Mouse (Mus musculus): ENCODE results near the gene Hcn3. TPM values are rescaled to one million over a fixed set of nuclear protein-coding genes. Genes with fewer than 3 reads are reported as not detected.

Gene Hcn3
- total and polyA plus RNA-seq, 3 experiments, result 0.27 to 0.85 (median 0.53) TPM

DNA sequence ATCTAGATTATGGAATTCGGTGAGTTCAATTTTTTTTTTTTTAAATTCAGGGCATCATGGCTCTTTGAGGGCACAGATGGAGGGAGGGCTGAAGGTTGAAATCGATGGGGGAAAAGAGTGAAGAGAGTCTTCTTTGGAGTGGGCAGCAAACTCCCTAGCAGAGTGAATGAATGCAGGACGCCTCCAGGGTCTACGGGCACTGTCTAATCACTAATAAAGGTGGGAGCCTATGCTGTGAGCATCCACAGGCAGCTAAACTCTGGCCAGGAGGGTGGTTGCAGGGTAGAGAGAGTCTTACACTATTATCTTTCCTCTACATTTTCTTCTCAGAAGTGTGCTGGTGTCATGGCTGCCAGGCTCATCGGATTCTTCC, 43.1 kb upstream of the Hcn3 start:
- DNase-seq (ENCODE audit: low spot score), result no peak
- peak overlapping the region; percentile 73 for H3K4me3 ChIP-seq (ENCODE audit: low read depth, low read length)
- peaks cover 44% of the 10 kb centered on the region for H3K36me3 ChIP-seq (replicated peaks)
- H3K27me3 ChIP-seq (ENCODE audit: insufficient read depth, low read length), result no peaks in the 10 kb centered on the region; the same call in 1 of the 2 replicates
- peaks cover 37% of the 10 kb centered on the region for H3K4me1 ChIP-seq (ENCODE audit: insufficient read depth, low read depth, low read length)
- no peaks in the 10 kb centered on the region for H3K9me3 ChIP-seq (replicated peaks)
- ATAC-seq (ENCODE audit: extremely low read depth, insufficient number of reproducible peaks, low FRiP score, poor library complexity, severe bottlenecking), result no peak
- TF ChIP-seq TAL1 (conservative IDR thresholded peaks at IDR 0.05; ENCODE audit: low read depth, low read length) (no peak), GATA2 (IDR thresholded peaks at IDR 0.05; ENCODE audit: borderline replicate concordance, low read depth, low read length) (no peak), GATA1 (IDR thresholded peaks at IDR 0.05; ENCODE audit: borderline replicate concordance, low read length) (no peak), CTCF (IDR thresholded peaks at IDR 0.05; ENCODE audit: low read depth, low read length) (no peak)

DNA sequence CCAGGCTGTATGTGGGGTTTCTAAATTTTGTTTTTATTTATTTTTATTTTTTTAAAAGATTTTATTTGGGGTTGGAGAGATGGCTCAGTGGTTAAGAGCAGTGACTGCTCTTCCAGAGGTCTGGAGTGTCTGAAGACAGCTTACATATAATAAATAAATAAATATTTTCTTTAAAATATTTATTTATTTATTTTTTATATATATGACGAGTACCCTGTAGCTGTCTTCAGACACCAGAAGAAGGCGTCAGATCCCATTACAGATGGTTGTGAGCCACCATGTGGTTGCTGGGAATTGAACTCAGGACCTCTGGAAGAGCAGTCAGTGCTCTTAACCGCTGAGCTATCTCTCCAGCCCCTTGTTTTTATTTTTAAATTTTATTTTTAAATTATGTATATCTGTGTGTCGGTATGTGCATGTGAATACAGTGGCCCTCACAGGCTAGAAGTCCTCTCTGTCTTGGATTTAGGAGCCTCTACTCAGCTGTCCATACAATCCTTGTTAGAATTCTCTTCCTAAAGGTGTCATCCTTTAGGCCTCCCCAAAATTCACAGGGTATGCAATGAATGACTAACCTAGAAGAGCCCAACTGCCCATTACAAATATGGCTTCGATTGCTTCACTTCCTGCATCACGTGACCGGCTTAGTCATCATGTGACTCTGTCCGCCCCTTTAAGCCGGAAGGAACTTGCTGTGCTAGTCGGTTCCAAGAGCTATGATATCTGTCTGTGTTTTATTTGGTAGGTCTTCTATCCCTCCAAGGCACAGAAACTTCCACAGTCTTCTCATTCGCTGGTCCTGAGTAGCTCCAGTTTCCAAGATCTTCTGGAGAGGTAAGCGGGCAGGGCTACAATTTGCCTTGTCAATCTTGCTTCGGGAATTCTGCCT, 42.5 kb upstream of the Hcn3 start, which contains the start of gene Gba:
TSS of gene Gba (plus strand) at position 676 of the 889 bp plus-strand sequence.
- Histone ChIP-seq H3K4me3 (ENCODE audit: low read depth, low read length) (peak within 1 kb of the TSS; percentile 73), H3K4me1 (ENCODE audit: insufficient read depth, low read depth, low read length) (peaks cover 35% of the 10 kb centered on the region), H3K9me3 (replicated peaks) (no peaks in the 10 kb centered on the region), H3K36me3 (replicated peaks) (peaks cover 38% of the 10 kb centered on the region), H3K27me3 (ENCODE audit: insufficient read depth, low read length) (no peaks in the 10 kb centered on the region; the same call in 1 of the 2 replicates)
- TF ChIP-seq GATA1 (IDR thresholded peaks at IDR 0.05; ENCODE audit: borderline replicate concordance, low read length) (no peak), GATA2 (IDR thresholded peaks at IDR 0.05; ENCODE audit: borderline replicate concordance, low read depth, low read length) (no peak), CTCF (IDR thresholded peaks at IDR 0.05; ENCODE audit: low read depth, low read length) (no peak), TAL1 (conservative IDR thresholded peaks at IDR 0.05; ENCODE audit: low read depth, low read length) (no peak), POLR2AphosphoS5 (IDR thresholded peaks at IDR 0.05; ENCODE audit: insufficient replicate concordance, low read depth, low read length) (no peak)
- ATAC-seq (ENCODE audit: extremely low read depth, insufficient number of reproducible peaks, low FRiP score, poor library complexity, severe bottlenecking), result peak; percentile 66
- peak; percentile 75 for DNase-seq (ENCODE audit: low spot score)

DNA sequence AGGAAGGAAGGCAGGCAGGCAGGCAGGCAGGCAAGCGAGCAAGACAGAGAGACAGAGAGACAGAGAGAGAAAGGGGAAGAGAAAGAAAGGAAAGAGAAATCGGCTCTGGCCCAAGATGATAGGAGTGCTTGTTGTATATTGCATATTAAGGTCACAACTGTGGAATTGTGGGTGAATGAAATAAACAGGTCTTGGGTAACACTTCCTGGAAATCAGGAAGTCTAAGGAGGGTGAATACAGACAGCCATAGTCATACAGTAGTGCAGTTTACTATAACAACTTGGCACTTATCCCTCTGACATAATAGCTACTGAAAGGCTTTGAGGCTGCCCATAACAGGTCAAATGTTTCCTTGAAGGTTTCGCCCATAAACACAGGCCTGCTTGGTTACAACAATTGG, 39.8 kb upstream of the Hcn3 start:
- ATAC-seq (ENCODE audit: extremely low read depth, insufficient number of reproducible peaks, low FRiP score, poor library complexity, severe bottlenecking), result no peak
- H3K4me3 ChIP-seq (ENCODE audit: low read depth, low read length), result no peak overlapping the region

DNA sequence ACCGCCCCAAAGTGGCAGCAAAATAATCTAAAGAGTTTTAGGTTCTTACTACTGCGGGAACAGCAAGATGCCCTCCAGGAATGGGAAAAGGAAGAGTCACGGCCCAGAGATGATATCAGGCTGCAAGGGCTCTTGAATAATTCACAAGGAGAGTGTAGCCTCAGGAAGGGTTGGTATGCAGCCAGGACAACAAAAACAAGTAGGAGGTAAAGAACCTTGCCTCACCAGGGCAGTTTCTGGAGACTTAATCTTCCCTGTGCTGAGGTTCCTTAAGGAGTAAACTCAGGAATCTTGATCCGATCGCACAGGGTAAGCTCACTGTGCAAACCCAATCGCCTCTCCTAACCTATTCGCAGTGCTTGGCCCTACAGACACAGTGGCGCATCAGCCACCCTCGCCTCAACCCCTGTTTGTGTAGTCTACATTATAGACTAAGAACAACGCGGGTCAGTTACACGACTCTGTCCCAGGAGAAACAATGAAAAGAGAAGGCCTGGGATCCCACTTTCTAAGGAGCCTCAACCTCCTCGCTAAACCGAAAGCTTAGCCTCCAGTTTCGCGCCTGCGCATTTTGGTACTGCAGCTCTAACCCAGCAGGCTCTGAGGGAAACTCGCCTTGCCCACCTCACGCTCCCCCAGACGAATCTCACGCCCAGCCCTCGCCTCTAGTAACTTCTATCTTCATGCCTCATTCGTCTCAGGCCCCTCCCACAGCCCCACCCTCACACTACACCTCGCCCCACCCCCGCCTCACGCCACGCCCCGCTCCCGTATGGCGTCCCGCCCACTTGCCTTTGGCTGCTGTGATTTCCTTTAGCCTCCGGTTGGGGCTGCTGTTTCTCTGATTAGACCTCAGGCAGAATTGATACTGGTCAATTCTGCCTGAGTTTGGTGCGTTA, 36.2 kb upstream of the Hcn3 start:
- H3K27me3 ChIP-seq (ENCODE audit: insufficient read depth, low read length), result no peaks in the 10 kb centered on the region; the same call in 1 of the 2 replicates
- no peaks in the 10 kb centered on the region for H3K9me3 ChIP-seq (replicated peaks)
- TF ChIP-seq GATA1 (IDR thresholded peaks at IDR 0.05; ENCODE audit: borderline replicate concordance, low read length) (no peak), TAL1 (conservative IDR thresholded peaks at IDR 0.05; ENCODE audit: low read depth, low read length) (no peak), GATA2 (IDR thresholded peaks at IDR 0.05; ENCODE audit: borderline replicate concordance, low read depth, low read length) (no peak), CTCF (IDR thresholded peaks at IDR 0.05; ENCODE audit: low read depth, low read length) (no peak), POLR2AphosphoS5 (IDR thresholded peaks at IDR 0.05; ENCODE audit: insufficient replicate concordance, low read depth, low read length) (no peak)
- ATAC-seq (ENCODE audit: extremely low read depth, insufficient number of reproducible peaks, low FRiP score, poor library complexity, severe bottlenecking), result peak; percentile 95
- peak; percentile 89 for DNase-seq (ENCODE audit: low spot score)
- no peaks in the 10 kb centered on the region for H3K36me3 ChIP-seq (replicated peaks)
- peak overlapping the region; percentile 70 for H3K4me3 ChIP-seq (ENCODE audit: low read depth, low read length)
- H3K4me1 ChIP-seq (ENCODE audit: insufficient read depth, low read depth, low read length), result peaks cover 26% of the 10 kb centered on the region

More for the DNA sequence above, 39.8 kb upstream of the Hcn3 start:
- TF ChIP-seq CTCF (IDR thresholded peaks at IDR 0.05; ENCODE audit: low read depth, low read length), result no peak
- TF ChIP-seq TAL1 (conservative IDR thresholded peaks at IDR 0.05; ENCODE audit: low read depth, low read length), result no peak
- TF ChIP-seq GATA1 (IDR thresholded peaks at IDR 0.05; ENCODE audit: borderline replicate concordance, low read length), result no peak
- no peak for TF ChIP-seq GATA2 (IDR thresholded peaks at IDR 0.05; ENCODE audit: borderline replicate concordance, low read depth, low read length)
- no peak for TF ChIP-seq POLR2AphosphoS5 (IDR thresholded peaks at IDR 0.05; ENCODE audit: insufficient replicate concordance, low read depth, low read length)
- peaks cover 39% of the 10 kb centered on the region for H3K4me1 ChIP-seq (ENCODE audit: insufficient read depth, low read depth, low read length)
- no peaks in the 10 kb centered on the region for H3K9me3 ChIP-seq (replicated peaks)
- H3K36me3 ChIP-seq (replicated peaks), result peaks cover 12% of the 10 kb centered on the region
- DNase-seq (ENCODE audit: low spot score), result no peak
- no peaks in the 10 kb centered on the region; the same call in 1 of the 2 replicates for H3K27me3 ChIP-seq (ENCODE audit: insufficient read depth, low read length)

DNA sequence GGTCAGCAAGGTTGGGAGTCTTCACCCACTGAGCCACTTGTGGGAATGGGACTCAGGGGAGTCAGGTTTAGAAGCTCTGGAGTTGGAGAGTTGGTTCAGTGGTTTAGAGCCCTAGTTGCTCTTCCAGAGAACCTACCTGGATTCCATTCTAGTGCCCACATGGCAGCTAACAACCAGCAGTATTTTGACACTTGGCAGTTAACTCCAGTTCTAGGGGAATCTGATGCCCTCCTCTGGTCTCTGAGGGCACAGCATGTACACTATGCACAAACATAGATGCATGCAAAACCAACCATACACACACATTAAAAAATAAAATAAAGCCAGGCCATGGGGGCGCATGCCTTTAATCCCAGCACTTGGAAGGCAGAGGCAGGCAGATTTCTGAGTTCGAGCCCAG, 33.9 kb upstream of the Hcn3 start:
- ATAC-seq (ENCODE audit: extremely low read depth, insufficient number of reproducible peaks, low FRiP score, poor library complexity, severe bottlenecking) (no peak), DNase-seq (ENCODE audit: low spot score) (no peak)
- H3K36me3 ChIP-seq (replicated peaks), result peaks cover 1% of the 10 kb centered on the region
- H3K9me3 ChIP-seq (replicated peaks), result no peaks in the 10 kb centered on the region
- no peak for TF ChIP-seq POLR2AphosphoS5 (IDR thresholded peaks at IDR 0.05; ENCODE audit: insufficient replicate concordance, low read depth, low read length)
- no peak for TF ChIP-seq TAL1 (conservative IDR thresholded peaks at IDR 0.05; ENCODE audit: low read depth, low read length)
- TF ChIP-seq GATA1 (IDR thresholded peaks at IDR 0.05; ENCODE audit: borderline replicate concordance, low read length), result no peak
- TF ChIP-seq GATA2 (IDR thresholded peaks at IDR 0.05; ENCODE audit: borderline replicate concordance, low read depth, low read length), result no peak
- TF ChIP-seq CTCF (IDR thresholded peaks at IDR 0.05; ENCODE audit: low read depth, low read length), result no peak
- H3K27me3 ChIP-seq (ENCODE audit: insufficient read depth, low read length), result no peaks in the 10 kb centered on the region; the same call in 1 of the 2 replicates
- peaks cover 22% of the 10 kb centered on the region for H3K4me1 ChIP-seq (ENCODE audit: insufficient read depth, low read depth, low read length)
- no peak overlapping the region for H3K4me3 ChIP-seq (ENCODE audit: low read depth, low read length)

Measured in G1E (cell line).